Mouse (Mus musculus): Measurements from ENCODE around the gene Ap4m1. TPM values are rescaled to one million over a fixed set of nuclear protein-coding genes. Genes with fewer than 3 reads are reported as not detected.

The Ap4m1 gene
- polyA plus RNA-seq, 2 experiments: 3.9 to 10.8 TPM

DNA sequence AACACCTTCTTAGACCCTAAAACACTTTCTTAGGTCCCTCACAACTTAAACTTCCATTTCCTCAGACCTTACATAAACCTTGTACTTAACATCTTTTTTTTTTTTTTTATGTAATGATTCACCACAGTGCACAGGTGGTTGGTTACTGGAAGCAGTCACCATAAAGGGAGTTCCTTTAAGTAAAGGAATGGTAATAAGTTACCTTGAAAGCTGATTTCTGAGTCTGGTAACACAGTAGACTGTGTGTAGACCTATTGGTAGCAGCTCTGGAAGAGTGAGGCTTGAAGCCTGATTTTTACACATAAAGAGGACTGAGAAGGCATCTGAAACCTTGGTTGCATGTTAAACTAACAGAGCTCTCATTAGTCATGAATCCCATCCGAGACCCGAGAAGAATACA lies 48.1 kb downstream of the Ap4m1 start:
- Histone ChIP-seq H3K27ac (no peak overlapping the region), H3K4me1 (replicated peaks; ENCODE audit: control insufficient read depth in 2 of 2, insufficient read depth in 2 of 2, low read length in 1 of 2) (no peaks in the 10 kb centered on the region), H3K36me3 (replicated peaks; ENCODE audit: control insufficient read depth, insufficient read depth, low read depth) (no peaks in the 10 kb centered on the region), H3K4me3 (ENCODE audit: insufficient read depth in 1 of 2, low read depth in 2 of 2, low read length in 2 of 2) (no peak overlapping the region), H3K9ac (replicated peaks) (no peak overlapping the region), H3K4me2 (ENCODE audit: low read depth) (no peak overlapping the region), H3K9me3 (ENCODE audit: control insufficient read depth, low read length) (no peaks in the 10 kb centered on the region), H3K27me3 (ENCODE audit: control insufficient read depth, insufficient read depth, low read length) (no peaks in the 10 kb centered on the region)
- ATAC-seq (ENCODE audit: insufficient read depth) (no peak), DNase-seq (ENCODE audit: low read depth in 3 of 3, low spot score in 3 of 3) (no peak)
- WGBS (ENCODE audit: insufficient replicate concordance): 51% methylated on average over 2 of the region's 2 CpGs
- TF ChIP-seq CTCF (IDR thresholded peaks at IDR 0.05; ENCODE audit: low read depth) (no peak), EP300 (IDR thresholded peaks at IDR 0.05; ENCODE audit: low read depth) (no peak)

DNA sequence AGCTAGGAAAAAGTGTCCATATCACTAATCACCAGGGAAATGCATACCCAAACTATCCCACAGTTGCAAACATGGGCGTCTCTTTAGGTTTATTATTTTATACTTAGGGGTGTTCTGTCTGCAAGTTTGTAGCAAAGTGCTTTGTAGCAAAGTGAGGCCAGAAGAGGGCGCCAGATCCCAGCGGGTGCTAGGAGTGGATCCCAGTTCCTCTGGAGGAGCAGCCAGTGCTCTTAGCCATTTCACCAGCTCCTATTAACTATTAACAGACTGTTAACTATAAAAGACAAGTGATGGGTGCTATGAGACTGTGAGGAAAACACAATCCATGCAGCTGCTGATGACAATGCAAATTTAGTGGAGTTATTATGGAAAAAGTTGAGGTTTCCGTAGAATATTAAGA lies 50.3 kb downstream of the Ap4m1 start:
- 0 out of 4 replicates have a peak, but pooled peaks cover 0 to 1% of the 10 kb centered on the region in 2 experiments for H3K4me1 ChIP-seq (replicated peaks; ENCODE audit: control insufficient read depth in 2 of 2, insufficient read depth in 2 of 2, low read length in 1 of 2)
- no peak for ATAC-seq (ENCODE audit: insufficient read depth)
- H3K9me3 ChIP-seq (ENCODE audit: control insufficient read depth, low read length): no peaks in the 10 kb centered on the region
- no peak overlapping the region for H3K27ac ChIP-seq
- no peaks in the 10 kb centered on the region for H3K27me3 ChIP-seq (ENCODE audit: control insufficient read depth, insufficient read depth, low read length)
- H3K4me3 ChIP-seq (ENCODE audit: insufficient read depth in 1 of 2, low read depth in 2 of 2, low read length in 2 of 2): no peak overlapping the region
- WGBS (ENCODE audit: insufficient replicate concordance): 18% methylated on average over 4 of the region's 4 CpGs
- no peak overlapping the region for H3K4me2 ChIP-seq (ENCODE audit: low read depth)
- H3K36me3 ChIP-seq (replicated peaks; ENCODE audit: control insufficient read depth, insufficient read depth, low read depth): no peaks in the 10 kb centered on the region
- TF ChIP-seq EP300 (IDR thresholded peaks at IDR 0.05; ENCODE audit: low read depth) (no peak), CTCF (IDR thresholded peaks at IDR 0.05; ENCODE audit: low read depth) (peak; percentile 85)
- peak; percentile 38 to 55 (median 52) for DNase-seq (ENCODE audit: low read depth in 3 of 3, low spot score in 3 of 3)
- H3K9ac ChIP-seq (replicated peaks): no peak overlapping the region

DNA sequence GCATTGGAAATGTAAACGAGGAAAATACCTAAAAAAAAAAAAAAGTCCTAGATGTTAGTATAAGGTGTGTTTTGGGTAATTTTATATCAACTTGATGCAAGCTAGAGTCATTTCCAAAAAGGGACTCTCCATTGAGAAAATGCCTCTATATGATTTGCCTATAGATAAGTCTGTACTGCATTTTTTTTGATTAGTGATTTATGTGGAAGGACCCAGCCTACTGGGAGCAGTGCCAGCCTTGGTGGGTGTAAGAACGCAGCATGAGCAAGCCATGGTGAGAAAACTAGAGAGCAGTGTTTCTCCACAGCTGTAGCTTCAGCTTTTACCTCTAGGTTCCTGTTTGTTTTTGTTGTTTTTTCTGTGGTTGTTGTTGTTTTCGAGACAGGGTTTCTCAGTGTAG lies 51.5 kb downstream of the Ap4m1 start:
- Histone ChIP-seq H3K4me3 (ENCODE audit: insufficient read depth in 1 of 2, low read depth in 2 of 2, low read length in 2 of 2) (no peak overlapping the region), H3K4me1 (replicated peaks; ENCODE audit: control insufficient read depth in 2 of 2, insufficient read depth in 2 of 2, low read length in 1 of 2) (peaks cover 0 to 2% of the 10 kb centered on the region in 2 experiments; a peak in 1 of 4 replicates), H3K36me3 (replicated peaks; ENCODE audit: control insufficient read depth, insufficient read depth, low read depth) (no peaks in the 10 kb centered on the region), H3K9me3 (ENCODE audit: control insufficient read depth, low read length) (no peaks in the 10 kb centered on the region), H3K27me3 (ENCODE audit: control insufficient read depth, insufficient read depth, low read length) (no peaks in the 10 kb centered on the region), H3K4me2 (ENCODE audit: low read depth) (no peak overlapping the region), H3K27ac (no peak overlapping the region), H3K9ac (replicated peaks) (no peak overlapping the region)
- WGBS (ENCODE audit: insufficient replicate concordance): 48% methylated on average over 3 of the region's 3 CpGs
- TF ChIP-seq CTCF (IDR thresholded peaks at IDR 0.05; ENCODE audit: low read depth): no peak
- TF ChIP-seq EP300 (IDR thresholded peaks at IDR 0.05; ENCODE audit: low read depth): no peak
- DNase-seq (ENCODE audit: low read depth in 3 of 3, low spot score in 3 of 3): no peak
- no peak for ATAC-seq (ENCODE audit: insufficient read depth)

DNA sequence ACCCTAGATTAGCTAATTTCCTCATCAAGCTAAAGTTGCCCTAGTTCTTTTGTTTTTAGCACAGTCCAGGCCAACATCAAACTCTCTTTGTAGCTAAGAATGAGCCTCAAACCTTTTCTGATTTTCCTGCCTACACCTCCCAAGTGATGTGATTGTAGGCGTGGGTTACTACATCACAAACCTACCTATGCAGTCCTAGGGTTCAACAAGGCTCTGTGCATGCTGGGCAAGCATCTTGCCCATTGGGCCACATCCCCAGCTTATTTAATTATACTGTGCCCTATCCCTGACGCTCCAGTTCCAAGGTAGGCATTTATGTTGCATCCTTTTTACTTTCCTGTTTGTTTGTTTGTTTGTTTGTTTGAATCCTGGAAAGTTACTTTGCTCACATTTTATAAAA lies 53.9 kb downstream of the Ap4m1 start, which contains the start of gene Nxpe5:
TSS of gene Nxpe5 (plus strand) at position 199 of the 400 bp plus-strand sequence.
- H3K27me3 ChIP-seq (ENCODE audit: control insufficient read depth, insufficient read depth, low read length): no peaks in the 10 kb centered on the region
- H3K27ac ChIP-seq: no peak within 1 kb of the TSS
- no peaks in the 10 kb centered on the region for H3K36me3 ChIP-seq (replicated peaks; ENCODE audit: control insufficient read depth, insufficient read depth, low read depth)
- 47% methylated on average over 2 of the region's 2 CpGs for WGBS (ENCODE audit: insufficient replicate concordance)
- no peak for TF ChIP-seq EP300 (IDR thresholded peaks at IDR 0.05; ENCODE audit: low read depth)
- no peak for TF ChIP-seq CTCF (IDR thresholded peaks at IDR 0.05; ENCODE audit: low read depth)
- no peak for ATAC-seq (ENCODE audit: insufficient read depth)
- no peak within 1 kb of the TSS for H3K4me3 ChIP-seq (ENCODE audit: insufficient read depth in 1 of 2, low read depth in 2 of 2, low read length in 2 of 2)
- no peaks in the 10 kb centered on the region for H3K9me3 ChIP-seq (ENCODE audit: control insufficient read depth, low read length)
- peaks cover 0 to 3% of the 10 kb centered on the region in 2 experiments; a peak in 1 of 4 replicates for H3K4me1 ChIP-seq (replicated peaks; ENCODE audit: control insufficient read depth in 2 of 2, insufficient read depth in 2 of 2, low read length in 1 of 2)
- no peak for DNase-seq (ENCODE audit: low read depth in 3 of 3, low spot score in 3 of 3)
- no peak within 1 kb of the TSS for H3K9ac ChIP-seq (replicated peaks)
- H3K4me2 ChIP-seq (ENCODE audit: low read depth): no peak within 1 kb of the TSS

DNA sequence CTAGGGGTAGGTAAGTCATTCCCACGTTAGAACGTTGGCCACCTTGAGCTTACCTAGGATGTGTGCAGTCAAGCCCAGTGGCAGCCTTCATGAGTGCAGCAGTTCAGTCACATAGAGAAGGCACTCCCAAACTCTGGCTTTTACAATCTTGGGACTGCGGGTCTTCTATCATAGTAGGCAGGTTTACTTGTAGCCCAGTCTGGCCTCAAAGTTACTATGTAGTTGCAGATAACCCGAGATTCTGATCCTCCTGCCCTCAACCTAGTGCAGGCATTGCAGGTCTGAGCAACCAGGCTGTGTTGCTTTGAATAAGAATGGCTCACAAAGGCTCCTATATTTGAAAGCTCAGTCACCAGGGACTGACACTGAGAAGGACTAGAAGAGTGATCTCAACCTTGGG lies 54.7 kb downstream of the Ap4m1 start:
- TF ChIP-seq EP300 (IDR thresholded peaks at IDR 0.05; ENCODE audit: low read depth) (no peak), CTCF (IDR thresholded peaks at IDR 0.05; ENCODE audit: low read depth) (no peak)
- H3K9me3 ChIP-seq (ENCODE audit: control insufficient read depth, low read length): no peaks in the 10 kb centered on the region
- H3K4me3 ChIP-seq (ENCODE audit: insufficient read depth in 1 of 2, low read depth in 2 of 2, low read length in 2 of 2): no peak overlapping the region
- H3K27ac ChIP-seq: no peak overlapping the region
- H3K27me3 ChIP-seq (ENCODE audit: control insufficient read depth, insufficient read depth, low read length): no peaks in the 10 kb centered on the region
- WGBS (ENCODE audit: insufficient replicate concordance): 35% methylated on average over 4 of the region's 4 CpGs
- ATAC-seq (ENCODE audit: insufficient read depth) (no peak), DNase-seq (ENCODE audit: low read depth in 3 of 3, low spot score in 3 of 3) (no peak)
- H3K36me3 ChIP-seq (replicated peaks; ENCODE audit: control insufficient read depth, insufficient read depth, low read depth): no peaks in the 10 kb centered on the region
- no peak overlapping the region for H3K9ac ChIP-seq (replicated peaks)
- no peak overlapping the region for H3K4me2 ChIP-seq (ENCODE audit: low read depth)
- H3K4me1 ChIP-seq (replicated peaks; ENCODE audit: control insufficient read depth in 2 of 2, insufficient read depth in 2 of 2, low read length in 1 of 2): peaks cover 0 to 3% of the 10 kb centered on the region in 2 experiments; a peak in 1 of 4 replicates
